ENCODE assay signal across 7 mouse cellular contexts in genomic region chr16:31199926-31200789, GRCm38 (mm10). TPM values are rescaled to one million over a fixed set of nuclear protein-coding genes. Genes with fewer than 3 reads are reported as not detected.
DNase-seq lines count a peak whose midpoint lies in the region; ATAC-seq lines count a peak whose summit lies in the region.

No protein-coding gene starts in this region.

- peak overlapping the region; percentile 93 for H3K4me2 ChIP-seq in limb, embryonic 11.5 days (ENCODE audit: low read depth, severe bottlenecking)
- peak overlapping the region; percentile 86 for H3K4me2 ChIP-seq in midbrain, embryonic 13.5 days (replicated peaks)

- peak; percentile 57 for ATAC-seq in granulocyte monocyte progenitor cell, adult 5-6 weeks (replicated peaks; ENCODE audit: poor library complexity, severe bottlenecking)
- ATAC-seq in limb, embryonic 11.5 days (ENCODE audit: insufficient number of reproducible peaks, low FRiP score, low TSS enrichment, low read depth): peak; percentile 49; the same call in 1 of the 2 replicates
- ATAC-seq in midbrain, embryonic 13.5 days: peak; percentile 51

- H3K4me3 ChIP-seq in limb, embryonic 11.5 days (ENCODE audit: low read depth, low read length): peak overlapping the region; percentile 94
- H3K4me3 ChIP-seq in midbrain, embryonic 13.5 days (replicated peaks): peak overlapping the region; percentile 96

- H3K27ac ChIP-seq in limb, embryonic 11.5 days (replicated peaks; ENCODE audit: low read depth, low read length): peak overlapping the region; percentile 80; the same call in 1 of the 2 replicates
- peak overlapping the region; percentile 95 for H3K27ac ChIP-seq in midbrain, embryonic 13.5 days

- peak overlapping the region; percentile 89 for H3K9ac ChIP-seq in limb, embryonic 11.5 days (ENCODE audit: low read length)
- peak overlapping the region; percentile 93 for H3K9ac ChIP-seq in midbrain, embryonic 13.5 days (replicated peaks)

- no peaks in the 10 kb centered on the region for H3K36me3 ChIP-seq in limb, embryonic 11.5 days (ENCODE audit: control insufficient read depth, insufficient read depth, low read length)
- no peaks in the 10 kb centered on the region for H3K36me3 ChIP-seq in midbrain, embryonic 13.5 days

- no peaks in the 10 kb centered on the region for H3K27me3 ChIP-seq in limb, embryonic 11.5 days (ENCODE audit: control insufficient read depth, insufficient read depth, low read length)
- H3K27me3 ChIP-seq in midbrain, embryonic 13.5 days: no peaks in the 10 kb centered on the region

- H3K9me3 ChIP-seq in limb, embryonic 11.5 days (ENCODE audit: control insufficient read depth, low read length): no peaks in the 10 kb centered on the region
- no peaks in the 10 kb centered on the region for H3K9me3 ChIP-seq in midbrain, embryonic 13.5 days

- H3K4me1 ChIP-seq in limb, embryonic 11.5 days (ENCODE audit: control insufficient read depth, insufficient read depth, low read length): peaks cover 7% of the 10 kb centered on the region; the same call in 1 of the 2 replicates
- peaks cover 26% of the 10 kb centered on the region for H3K4me1 ChIP-seq in midbrain, embryonic 13.5 days (replicated peaks)

- under 1% methylated on average over 56 of the region's 56 CpGs for WGBS in limb, embryonic 11.5 days
- under 1% methylated on average over 55 of the region's 56 CpGs for WGBS in midbrain, embryonic 13.5 days

- peak; percentile 80 for DNase-seq in adrenal gland, adult 2 months
- DNase-seq in embryo, embryonic 9.5 days (ENCODE audit: extremely low spot score): peak; percentile 69
- peak; percentile 57 for DNase-seq in kidney, adult 11 months
- peak; percentile 64 for DNase-seq in limb, embryonic 11.5 days (ENCODE audit: low spot score)
- peak; percentile 26 for DNase-seq in spleen, adult 12 weeks (ENCODE audit: low spot score)

RNA-seq across cellular contexts. Expression of gene Acap2, which starts 0.9 kb away (rescaled TPM):
- 10 to 100 TPM; 31.9 to 40.2 TPM for total RNA-seq in adrenal gland, adult 2 months (2021)
- polyA plus RNA-seq in adrenal gland, adult 2 months (2012; rRNA removed): 8.3 and 9.6 TPM in 2 replicates
- total RNA-seq in granulocyte monocyte progenitor cell, adult 5-6 weeks (2014; fragmentation: Nextera tagmentation): 22.0 and 23.9 TPM in 2 replicates
- total RNA-seq in granulocyte monocyte progenitor cell, adult 5-6 weeks (2017): 38.1 and 41.7 TPM in 2 replicates
- polyA plus RNA-seq in limb, embryonic 11.5 days (2014; fragmentation: Nextera tagmentation; extraction: Ambion mirVana): 18.0 and 19.3 TPM in 2 replicates
- polyA plus RNA-seq in midbrain, embryonic 13.5 days (2015; fragmentation: Nextera tagmentation; extraction: Ambion mirVana): 12.9 and 13.2 TPM in 2 replicates

Comparison
In these comparisons a context has a peak if more than half of its experiments do, and no peak if none do; other contexts are left out.
1. Peak in every context shown above with its lines: DNase-seq, ATAC-seq, H3K4me3 ChIP-seq and H3K27ac ChIP-seq.
2. DNase-seq: peak in every context shown above with its lines; median percentile 80 in adrenal gland, adult 2 months; 69 in embryo, embryonic 9.5 days; 64 in limb, embryonic 11.5 days; 57 in kidney, adult 11 months; 26 in spleen, adult 12 weeks.